Mouse (Mus musculus): ENCODE results near the gene Dyrk3.
"Not testable (repeated sequence)": the region's sequence is repeated elsewhere in the genome, so short reads cannot be mapped to it uniquely, and the experiment has no call there.

Dyrk3 gene

DNA sequence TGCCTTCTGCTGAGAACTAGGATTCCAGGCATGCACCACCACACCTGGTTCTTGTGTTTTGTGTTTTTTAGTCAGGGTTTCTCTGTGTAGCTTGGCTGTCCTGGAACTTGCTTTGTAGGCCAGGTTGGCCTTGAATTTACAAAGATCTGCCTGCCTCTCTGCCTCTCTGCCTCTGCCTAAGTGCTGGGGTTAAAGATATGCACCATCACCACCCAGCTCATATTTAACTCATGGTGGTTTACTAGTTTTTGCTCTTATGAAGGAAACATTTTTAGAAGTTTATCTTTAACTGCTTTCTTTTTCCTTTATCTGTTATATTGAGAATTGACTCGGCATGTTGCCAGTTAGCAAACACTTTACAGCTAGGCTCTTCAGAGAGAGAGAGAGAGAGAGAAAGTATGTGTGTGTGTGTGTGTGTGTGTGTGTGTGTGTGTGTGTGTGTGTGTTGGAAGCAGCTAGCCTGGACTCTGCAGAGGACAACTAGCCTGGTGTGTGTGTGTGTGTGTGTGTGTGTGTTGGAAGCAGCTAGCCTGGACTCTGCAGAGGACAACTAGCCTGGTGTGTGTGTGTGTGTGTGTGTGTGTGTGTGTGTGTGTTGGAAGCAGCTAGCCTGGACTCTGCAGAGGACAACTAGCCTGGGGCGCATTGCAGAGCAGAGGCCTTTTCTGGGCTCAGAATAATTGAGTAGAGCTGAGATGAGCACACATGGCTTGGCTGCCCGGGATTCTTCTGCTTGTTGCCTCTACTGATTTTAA lies 21.6 kb upstream of the Dyrk3 start:
- not testable (repeated sequence) for DNase-seq (ENCODE audit: extremely low read depth, low read depth, low spot score)

DNA sequence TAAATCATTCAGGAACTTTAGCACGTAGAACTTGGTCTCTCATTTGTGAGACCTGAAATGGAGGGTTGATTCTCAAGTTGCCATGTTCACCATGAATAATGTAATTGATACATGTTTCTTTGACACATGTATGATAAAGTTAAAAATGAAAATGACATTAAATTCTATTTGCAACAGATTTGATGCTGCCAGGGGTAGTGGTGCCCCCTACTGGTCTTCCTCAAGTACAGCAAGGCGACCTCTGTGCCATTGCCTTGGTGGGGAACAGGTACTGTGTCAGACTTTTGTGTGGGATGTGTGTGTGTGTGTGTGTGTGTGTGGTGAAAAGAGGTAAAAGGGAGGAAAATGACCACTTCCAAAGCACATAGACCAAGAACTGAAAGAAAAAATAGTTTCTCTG lies 17.3 kb upstream of the Dyrk3 start:
- DNase-seq (ENCODE audit: extremely low read depth, low read depth, low spot score): no peak

DNA sequence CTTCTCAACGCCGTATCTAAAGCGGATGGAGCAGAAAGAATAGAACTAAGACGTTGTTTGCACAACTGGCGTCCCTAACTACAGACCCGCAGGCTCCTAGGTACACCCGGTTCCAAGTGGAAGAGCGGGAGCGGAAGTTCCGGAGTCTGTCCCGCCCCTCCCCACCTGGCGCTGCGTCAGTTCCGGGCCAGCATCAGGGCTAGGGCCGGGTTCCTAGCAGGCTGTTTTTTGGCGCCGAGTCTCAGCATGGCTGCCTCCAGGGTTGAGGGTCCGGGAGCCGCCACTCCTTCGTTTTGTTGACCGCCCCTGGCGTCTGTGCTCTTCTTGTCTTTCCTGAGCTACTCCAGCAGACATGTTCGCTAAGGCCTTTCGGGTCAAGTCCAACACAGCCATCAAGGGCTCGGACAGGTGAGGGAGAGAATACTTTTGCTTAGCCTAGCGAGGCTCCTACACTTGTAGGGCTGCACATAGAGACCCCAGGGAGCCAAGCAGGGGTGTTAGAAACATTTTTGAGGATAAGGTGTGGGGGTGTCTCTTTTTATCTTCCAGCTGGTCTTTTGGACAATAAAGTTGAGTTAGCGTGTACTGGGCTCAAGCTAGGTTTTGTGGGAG lies 15.0 kb upstream of the Dyrk3 start, which contains the start of gene Eif2d:
Gene Eif2d (plus strand): TSS at position 164 of the 612 bp plus-strand sequence.
- peak; percentile 50 for DNase-seq (ENCODE audit: extremely low read depth, low read depth, low spot score)

DNA sequence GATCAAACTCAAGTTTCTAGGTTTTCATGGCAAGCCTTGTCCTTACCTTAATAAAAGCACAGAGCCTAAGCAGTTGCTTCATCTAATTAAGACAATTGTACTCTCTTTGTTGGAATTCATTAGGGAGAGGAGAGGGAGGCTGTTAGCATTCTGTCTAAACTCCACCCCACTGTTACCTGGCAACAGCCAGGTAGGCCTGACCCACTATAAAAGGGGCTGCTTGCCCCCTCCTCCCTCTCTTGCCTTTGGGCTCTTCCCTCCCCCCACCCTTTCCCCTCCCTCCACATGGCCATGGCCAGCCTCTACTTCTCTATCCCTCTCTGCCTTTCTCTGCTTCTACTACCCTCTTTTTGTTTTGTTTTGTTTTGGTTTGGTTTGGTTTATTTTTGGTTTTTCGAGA lies 11.4 kb upstream of the Dyrk3 start:
- DNase-seq (ENCODE audit: extremely low read depth, low read depth, low spot score): no peak

DNA sequence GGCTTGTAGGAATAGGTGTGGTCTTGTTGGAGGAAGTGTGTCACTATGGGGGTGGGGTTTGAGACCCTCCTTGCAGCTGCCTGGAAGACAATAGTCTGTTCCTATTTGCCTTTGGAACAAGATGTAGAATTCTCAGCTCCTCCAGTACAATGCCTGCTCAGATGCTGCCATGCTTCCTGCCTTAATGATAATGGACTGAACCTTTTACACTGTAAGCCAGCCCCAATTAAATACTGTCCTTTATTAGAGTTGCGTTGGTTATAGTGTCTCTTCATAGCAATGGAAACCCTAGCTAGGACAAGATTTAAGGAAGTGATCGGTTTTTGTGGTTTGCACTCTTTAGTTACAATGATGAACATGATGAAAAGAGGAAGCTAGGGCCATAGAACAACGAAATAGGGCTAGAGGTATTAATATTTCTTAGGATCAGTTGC lies 8.1 kb upstream of the Dyrk3 start:
- DNase-seq (ENCODE audit: extremely low read depth, low read depth, low spot score): no peak

DNA sequence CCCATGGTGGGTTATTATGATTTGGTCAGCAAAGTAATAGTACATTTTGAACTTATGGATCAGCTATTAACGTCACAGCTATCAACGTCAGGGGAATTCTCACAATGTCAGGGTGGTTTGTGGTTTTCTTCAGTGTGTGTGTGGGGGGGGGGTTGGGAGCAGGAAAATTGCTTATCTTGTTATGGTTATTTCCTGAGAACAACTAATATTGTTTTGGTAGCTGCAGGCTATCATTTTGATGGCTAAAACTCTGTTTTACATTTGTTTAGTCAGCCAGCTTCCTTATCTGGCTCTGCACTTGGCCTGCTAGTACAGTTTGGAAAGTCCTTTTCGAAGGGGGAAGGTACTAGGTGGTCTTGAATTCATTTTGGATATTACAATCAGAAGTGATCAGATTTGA lies 7.1 kb upstream of the Dyrk3 start:
- not testable (repeated sequence) for DNase-seq (ENCODE audit: extremely low read depth, low read depth, low spot score)

DNA sequence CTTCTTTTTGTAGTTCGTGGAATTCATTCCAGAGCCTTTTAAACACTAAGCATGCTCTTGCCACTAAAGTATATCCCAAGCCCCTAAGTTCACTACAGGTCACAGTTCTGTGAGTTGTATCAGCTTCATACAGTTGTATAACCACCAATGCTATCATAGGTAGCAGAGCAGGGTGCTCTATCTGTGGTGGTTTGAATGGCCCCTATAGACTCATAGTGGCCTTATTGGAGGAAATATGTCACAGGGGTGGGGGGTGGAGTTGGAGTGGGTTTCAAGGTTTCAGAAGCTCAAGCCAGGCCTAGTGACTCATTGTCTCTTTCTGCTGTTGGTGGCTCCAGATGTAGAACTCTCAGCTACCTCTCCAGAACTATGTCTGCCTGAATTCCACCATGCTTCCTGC lies 4.3 kb upstream of the Dyrk3 start:
- DNase-seq (ENCODE audit: extremely low read depth, low read depth, low spot score): no peak

DNA sequence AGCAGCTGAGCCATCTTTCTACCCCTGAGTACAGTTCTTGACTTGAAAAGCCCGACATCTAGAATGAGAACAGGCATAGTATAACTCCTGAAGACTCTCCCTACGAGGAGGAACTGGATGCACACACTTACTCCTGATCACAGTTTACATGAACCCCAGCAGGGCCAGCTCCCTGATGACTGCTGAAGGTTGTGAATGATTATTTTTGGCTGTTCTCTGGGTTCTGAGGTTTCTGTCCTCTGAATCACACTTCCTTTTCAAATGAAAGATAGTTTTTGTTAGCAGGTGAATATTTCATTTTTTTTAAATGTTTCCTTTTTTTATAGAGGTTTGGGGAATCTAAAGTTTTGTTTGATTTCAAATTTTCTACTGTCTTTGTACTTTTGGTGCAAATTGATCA lies 3.3 kb upstream of the Dyrk3 start:
- DNase-seq (ENCODE audit: extremely low read depth, low read depth, low spot score): no peak

DNA sequence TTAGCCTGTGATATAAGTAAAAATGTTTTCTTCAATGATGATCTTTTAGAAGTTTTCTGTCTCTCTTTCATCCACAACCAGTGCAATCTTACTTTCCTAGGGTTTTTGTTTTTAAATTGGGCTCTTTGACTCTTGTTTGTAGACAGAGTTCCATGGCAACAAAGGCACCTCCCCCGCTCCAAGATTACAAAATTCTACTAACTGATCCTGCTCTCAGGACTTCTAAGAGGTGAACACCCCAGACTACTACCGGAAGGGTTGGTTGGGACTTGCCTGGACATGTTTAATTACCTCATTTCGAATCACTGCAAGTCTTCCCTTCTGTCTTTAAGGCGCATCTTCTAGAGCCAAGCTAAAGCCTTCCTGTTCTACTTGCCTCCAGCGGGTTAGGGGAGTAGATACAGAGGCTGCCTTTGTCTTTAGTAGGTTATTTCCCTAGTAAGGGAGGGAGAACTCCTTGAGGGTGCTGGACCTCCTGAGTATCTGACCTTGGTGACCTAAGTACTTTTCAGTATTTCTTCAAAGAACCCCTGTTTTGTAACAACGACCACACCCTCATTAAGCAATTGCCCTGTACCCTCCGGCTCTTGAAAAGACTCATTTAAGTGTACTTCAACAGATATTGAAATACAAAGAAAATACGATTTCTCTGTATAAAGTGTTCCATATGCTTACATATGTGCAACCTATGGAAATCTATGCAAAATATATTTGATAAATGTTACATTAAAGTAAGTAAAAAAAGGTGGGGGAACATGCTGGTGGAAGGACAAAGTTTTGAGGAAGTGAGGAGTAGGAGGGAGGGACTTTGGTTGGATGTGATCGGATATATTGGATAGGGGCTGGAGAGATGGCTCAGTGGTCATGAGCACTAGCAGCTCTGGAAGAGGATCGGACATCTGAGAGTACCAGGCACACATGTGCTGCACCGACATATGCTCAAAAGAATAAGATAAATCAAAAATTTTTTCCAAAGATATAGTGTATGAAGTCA lies 1.3 kb upstream of the Dyrk3 start:
- DNase-seq (ENCODE audit: extremely low read depth, low read depth, low spot score): peak; percentile 100

DNA sequence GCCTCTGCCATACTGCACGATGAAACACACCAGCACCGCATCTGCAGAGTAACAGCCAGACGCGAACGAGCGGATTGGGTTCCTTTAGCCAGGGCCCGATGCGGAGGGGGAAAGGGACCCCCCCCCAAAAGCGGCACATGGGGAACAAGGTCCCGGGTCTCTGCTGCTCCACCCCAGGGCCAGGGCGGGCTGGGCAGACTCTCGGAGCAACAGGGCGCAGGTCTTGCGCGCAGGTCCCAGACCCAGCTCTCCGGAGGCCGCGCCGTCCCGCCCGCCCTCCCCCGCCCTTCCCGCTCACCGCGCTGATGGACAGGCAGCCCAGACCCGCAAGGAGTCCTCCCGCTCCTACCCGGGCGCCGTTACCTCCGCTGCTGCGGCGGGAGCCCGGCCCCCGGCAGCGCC lies 422 bp downstream of the Dyrk3 start:
- no peak for DNase-seq (ENCODE audit: extremely low read depth, low read depth, low spot score)

DNA sequence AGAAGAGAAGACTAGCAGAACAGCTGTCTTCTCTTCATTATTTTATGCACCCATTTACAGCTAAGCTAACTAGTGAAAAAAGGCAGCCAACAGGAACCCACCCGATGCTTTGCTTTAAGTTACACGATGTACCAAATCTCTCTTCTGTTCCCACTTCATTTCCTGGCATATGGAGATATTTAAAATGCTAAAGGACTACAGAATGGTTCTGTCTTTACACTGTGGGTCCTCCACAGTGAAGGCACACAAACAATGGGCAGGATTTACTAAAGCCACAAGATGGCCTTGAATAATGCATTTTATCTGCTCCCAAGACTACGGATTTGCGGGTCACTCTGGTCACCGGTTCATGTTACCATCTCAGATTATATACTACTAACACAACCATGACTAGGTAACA lies 1.0 kb downstream of the Dyrk3 start:
- DNase-seq (ENCODE audit: extremely low read depth, low read depth, low spot score): no peak

DNA sequence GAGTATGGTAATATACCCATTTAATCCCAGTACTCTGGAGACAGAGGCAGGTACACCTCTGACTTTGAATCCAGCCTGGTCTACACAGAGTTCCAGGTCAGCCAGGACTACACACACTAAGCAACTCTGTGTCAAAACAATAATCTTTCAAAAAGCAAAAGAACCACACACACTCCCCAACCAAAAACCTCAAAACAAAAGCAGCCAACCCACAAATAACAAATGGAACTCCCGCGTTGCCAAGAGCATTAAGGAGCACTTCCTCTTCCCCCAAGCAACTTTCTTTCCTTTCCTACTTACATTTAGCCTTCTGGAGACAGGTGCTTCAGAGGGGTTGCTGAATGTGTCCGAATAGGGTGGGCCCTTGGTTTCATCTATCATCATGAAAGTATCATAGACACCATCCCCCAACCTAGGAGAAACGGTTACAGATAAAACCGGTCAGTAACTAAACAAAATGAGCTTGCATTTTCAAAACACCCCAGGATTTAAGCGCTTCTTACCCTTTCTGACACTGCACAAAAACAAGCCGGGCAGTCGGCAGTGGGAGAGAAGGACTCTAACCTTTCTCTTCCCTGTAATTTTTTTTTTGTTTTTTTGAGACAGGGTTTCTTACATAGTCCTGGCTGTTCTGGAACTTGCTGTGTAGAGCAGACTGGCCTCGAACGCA lies 2.0 kb downstream of the Dyrk3 start:
- DNase-seq (ENCODE audit: extremely low read depth, low read depth, low spot score): no peak

DNA sequence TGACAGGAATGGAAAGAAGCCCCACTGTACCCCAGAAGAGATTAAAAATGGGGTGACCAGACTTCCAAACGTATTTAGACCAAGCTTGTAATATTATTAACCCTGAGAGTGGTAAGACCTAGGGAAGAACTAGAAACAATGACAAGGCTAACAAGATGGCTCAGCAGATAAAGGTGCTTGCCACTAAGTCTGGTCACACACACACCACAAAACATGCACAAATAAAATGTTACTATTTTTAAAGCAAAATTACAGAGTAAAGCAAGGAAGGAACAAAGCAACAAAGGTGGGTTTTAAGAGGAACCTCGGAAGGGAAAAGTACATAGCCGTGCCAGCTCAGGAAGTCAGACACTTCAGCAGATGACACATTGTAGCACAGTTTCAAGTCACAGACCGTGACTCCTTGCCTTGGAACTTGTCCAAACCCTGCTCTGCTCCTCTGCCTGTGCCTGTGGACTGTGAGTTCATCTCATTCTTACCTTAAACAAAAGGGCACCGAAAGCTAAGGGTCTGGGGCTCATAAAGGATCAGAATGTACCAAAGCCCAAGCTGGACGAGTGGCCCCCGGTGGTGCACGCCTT lies 3.1 kb downstream of the Dyrk3 start:
- DNase-seq (ENCODE audit: extremely low read depth, low read depth, low spot score): no peak

DNA sequence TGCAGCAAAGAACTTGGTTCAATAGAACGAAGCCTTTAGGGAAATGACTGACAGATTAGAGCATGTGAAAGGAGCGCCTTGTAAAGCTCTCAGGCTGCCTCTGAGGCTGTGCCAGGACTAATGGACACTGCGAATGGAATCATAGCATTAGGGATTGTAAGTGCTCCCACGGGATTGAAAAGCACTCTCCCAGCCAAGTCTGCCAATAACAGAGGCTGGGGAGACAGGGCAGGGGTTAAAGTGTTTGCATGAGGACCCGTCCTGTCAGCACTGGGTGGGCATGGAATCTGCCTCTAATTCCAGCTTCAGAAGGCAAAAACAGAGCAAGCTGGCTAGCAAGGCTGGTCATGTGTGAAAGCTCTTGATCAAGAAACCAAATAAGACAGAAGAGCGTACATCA lies 3.9 kb downstream of the Dyrk3 start:
- DNase-seq (ENCODE audit: extremely low read depth, low read depth, low spot score): no peak

DNA sequence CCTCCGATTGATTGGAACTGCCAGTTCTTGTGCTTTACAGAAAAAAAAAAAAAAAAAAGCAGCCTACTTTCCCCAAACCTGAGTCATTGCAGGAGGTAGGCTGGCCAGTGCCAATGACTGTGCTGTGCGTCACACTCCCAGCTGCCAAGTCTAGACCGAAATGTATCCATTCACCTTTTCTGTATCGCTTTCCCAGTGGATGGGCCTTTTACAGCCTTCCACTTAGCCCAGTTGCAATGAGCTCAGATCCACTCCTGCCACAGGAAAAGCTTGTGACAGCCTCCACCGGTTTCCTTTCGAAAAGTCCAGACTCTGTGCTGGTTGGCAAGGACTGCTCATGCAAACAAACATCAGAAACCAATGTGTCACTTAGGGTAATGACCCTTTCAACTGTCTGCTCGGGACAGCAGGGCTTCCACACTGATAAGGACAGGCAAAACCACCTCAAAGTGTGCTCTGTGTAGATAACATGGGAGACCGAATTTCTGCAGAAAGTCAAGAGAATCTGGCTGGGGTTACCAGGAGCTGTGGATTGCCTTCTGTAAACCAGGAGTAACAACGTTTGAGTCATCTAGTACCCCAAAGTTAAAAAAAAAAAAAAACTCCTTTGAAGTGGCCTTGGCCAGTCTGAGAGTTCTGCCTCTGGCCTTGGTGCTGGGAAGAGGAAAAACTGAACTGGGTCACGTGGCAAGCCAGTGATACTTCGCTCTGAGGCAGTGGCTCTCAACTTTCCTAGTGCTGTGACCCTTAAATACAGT lies 12.0 kb downstream of the Dyrk3 start:
- no peak for DNase-seq (ENCODE audit: extremely low read depth, low read depth, low spot score)

DNA sequence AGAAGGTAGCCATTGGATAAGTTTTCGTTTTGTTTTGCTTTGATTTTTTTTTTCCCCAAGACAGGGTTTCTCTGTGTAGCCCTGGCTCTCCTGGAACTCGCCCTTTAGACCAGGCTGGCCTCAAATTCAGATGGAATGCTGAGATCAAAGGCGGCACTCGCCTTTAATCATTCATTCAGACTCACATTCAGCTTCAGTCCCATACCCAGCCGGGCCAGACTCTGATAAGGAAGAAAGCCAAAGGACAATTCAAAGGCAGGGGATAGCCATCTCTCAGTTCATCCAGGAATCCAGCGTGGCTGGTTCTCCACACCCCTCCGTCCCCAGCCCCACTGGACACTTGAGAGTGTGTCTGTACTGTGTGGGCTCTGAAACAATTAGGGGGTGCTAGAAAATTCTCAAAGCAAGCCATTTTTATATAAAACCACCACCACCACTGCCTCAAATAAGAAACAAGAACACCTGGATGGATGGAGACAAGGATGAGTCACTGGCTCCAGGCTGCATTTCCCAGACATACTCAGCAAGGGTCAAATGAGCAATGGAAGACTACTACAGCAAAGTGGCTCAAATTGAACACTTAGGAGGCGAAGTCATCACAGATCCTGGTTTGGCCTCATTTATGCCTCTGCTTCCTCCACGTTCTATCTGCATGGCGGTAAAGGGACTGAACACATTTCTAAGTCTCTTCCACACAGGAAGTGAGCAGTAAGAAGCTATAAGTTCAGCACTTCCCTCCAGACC lies 14.4 kb downstream of the Dyrk3 start:
- DNase-seq (ENCODE audit: extremely low read depth, low read depth, low spot score): no peak

DNA sequence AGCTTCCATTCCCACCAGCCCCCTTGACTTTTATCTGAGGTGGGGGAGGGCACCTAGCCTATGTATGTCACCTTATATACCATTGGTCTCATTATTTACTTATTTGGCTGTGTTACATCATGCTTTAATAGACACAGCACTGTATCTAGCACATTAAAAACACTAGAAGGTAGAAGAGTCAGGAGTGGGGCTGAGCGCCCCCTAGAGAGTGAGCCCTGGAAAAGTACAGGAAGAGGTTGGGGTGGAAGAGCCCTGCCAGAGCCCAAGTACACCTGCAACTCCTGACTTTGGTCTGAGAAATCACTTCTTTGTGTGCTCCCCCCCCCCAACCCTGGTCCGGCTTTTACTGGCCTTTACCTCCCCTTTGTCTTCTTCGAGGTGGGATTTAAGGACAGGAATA lies 16.2 kb downstream of the Dyrk3 start:
- DNase-seq (ENCODE audit: extremely low read depth, low read depth, low spot score): no peak

DNA sequence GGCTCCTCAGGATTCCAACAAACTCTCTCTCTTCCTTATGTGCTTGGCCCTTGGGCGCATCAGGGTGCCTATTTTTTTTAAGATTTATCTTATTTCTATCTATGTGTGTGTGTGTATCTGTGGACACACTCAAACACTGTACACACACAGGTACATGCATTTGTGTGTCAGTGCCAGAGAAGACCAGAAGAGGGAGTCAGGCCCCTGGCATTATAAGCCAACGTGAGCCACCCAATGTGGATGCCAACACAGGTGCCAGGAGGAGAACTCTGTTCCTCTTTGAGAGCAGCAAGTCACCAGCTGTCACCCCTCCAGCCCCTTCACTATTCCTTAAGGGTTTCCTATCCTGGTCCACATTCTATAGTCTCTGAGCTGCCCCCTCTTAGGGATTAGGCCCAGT lies 19.1 kb downstream of the Dyrk3 start:
- DNase-seq (ENCODE audit: extremely low read depth, low read depth, low spot score): no peak

DNA sequence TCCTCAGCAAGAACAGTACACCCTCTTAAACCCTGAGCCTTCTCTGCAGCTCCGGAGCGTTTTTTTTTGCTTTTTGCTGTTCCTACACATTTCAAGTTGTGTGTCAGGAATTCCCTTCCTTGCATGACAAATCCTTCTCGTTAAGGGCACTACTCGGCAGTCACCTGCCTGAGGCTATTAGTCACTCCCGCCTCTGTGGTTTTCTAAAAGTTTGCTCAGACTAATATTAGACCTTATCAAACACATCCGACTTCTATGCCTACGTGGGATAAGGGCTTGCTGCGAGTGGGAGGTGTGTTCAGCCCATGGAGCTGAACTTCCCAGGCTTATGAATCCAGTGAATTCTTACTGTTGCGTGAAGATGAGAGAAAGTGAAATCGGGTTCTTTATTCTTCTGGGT lies 19.6 kb downstream of the Dyrk3 start:
- no peak for DNase-seq (ENCODE audit: extremely low read depth, low read depth, low spot score)
